Mouse (Mus musculus) lung, adult 2 months (tissue): ENCODE results near the gene Gltp.

Experiments used
- CTCF ChIP-seq: fragments of 200-500 bp; IDR thresholded peaks from 2 replicates; pipeline ENCODE4 v1.5.1; 2011; ENCODE audit warnings: mild to moderate bottlenecking, low read length, control low read depth; ENCODE audit not compliant: insufficient read depth
- POLR2A ChIP-seq: fragments of 200-500 bp; IDR thresholded peaks from 2 replicates; pipeline ENCODE4 v1.6.1; 2011; ENCODE audit warnings: low read depth, mild to moderate bottlenecking, control low read depth, low read length, borderline replicate concordance; ENCODE audit errors: extremely low read depth

DNA sequence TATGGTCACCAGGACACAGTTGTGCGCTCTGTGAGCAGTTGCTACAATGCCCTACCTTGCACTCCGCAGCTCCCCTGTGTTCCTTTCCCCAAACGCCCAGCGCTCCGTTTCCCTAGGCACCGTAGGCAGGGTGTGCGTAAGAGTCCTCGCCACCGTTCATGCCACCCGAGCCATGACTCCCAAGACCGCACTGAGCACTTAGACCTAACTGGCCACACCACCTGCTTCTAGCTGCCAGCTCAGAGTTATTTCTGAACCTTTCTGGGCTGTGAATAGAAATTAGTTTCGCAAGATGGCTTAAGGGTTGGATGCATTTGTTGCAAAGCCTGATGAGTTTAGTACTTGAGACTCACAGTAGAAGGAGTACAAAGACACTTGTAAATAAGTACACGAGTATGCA lies 32.1 kb upstream of the Gltp start:
- no peak for TF ChIP-seq CTCF
- TF ChIP-seq POLR2A = no peak
